Mouse (Mus musculus) lung, embryonic 14.5 days (tissue): ENCODE data around the gene Tmem88b. TPM values are rescaled to one million over a fixed set of nuclear protein-coding genes. Genes with fewer than 3 reads are reported as not detected.

Source experiments
- ATAC-seq: fragments of 200-750 bp; cut with Nextera tagmentation; 2 replicates; pipeline ENCODE4 v1.8.0; 2017; ENCODE audit warnings: mild to moderate bottlenecking, moderate TSS enrichment, moderate library complexity; ENCODE audit not compliant: insufficient read depth
- DNase-seq: peaks from one replicate; pipeline ENCODE4 v3.0.0-alpha.2; 2015
- H3K27ac ChIP-seq: fragments of 300-500 bp; sonication (generic); 2 replicates; pipeline ENCODE4 v1.5.1; 2014; ENCODE audit warnings: low read depth, mild to moderate bottlenecking, moderate library complexity
- H3K27me3 ChIP-seq: fragments of 300-500 bp; sonication (generic); 2 replicates; pipeline ENCODE4 v1.6.1; 2014; ENCODE audit warnings: low read length, control low read depth; ENCODE audit not compliant: insufficient read depth
- H3K36me3 ChIP-seq: fragments of 300-500 bp; sonication (generic); 2 replicates; pipeline ENCODE4 v1.6.1; 2014; ENCODE audit warnings: control low read depth; ENCODE audit not compliant: insufficient read depth
- H3K4me1 ChIP-seq: fragments of 300-500 bp; sonication (generic); 2 replicates; pipeline ENCODE4 v1.6.1; 2014; ENCODE audit warnings: antibody characterized with exemption, control low read depth; ENCODE audit not compliant: insufficient read depth
- H3K4me2 ChIP-seq: fragments of 300-500 bp; sonication (generic); 2 replicates; pipeline ENCODE4 v1.6.1; 2014; ENCODE audit warnings: mild to moderate bottlenecking
- H3K4me3 ChIP-seq: fragments of 300-500 bp; sonication (generic); 2 replicates; pipeline ENCODE4 v1.5.1; 2014; ENCODE audit warnings: low read depth, low read length
- H3K9ac ChIP-seq: fragments of 300-500 bp; sonication (generic); 2 replicates; pipeline ENCODE4 v1.6.1; 2014
- H3K9me3 ChIP-seq: fragments of 300-500 bp; sonication (generic); 2 replicates; pipeline ENCODE4 v1.6.1; 2016; ENCODE audit warnings: low read depth, low read length, control low read depth
- CTCF ChIP-seq: IDR thresholded peaks from 2 replicates; pipeline ENCODE4 v1.5.1; 2016; ENCODE audit warnings: antibody characterized with exemption, low read depth
- WGBS: fragments of 180-500 bp; shearing (Covaris S2); extraction: QIAGEN DNeasy Blood & Tissue Kit; methylation state at CpG from one replicate; pipeline ENCODE4 v1.1.7; 2014; 5-methylcytosine and 5-hydroxymethylcytosine counted together
- polyA plus RNA-seq: library from polyadenylated mRNA; unstranded; fragments of >200 nt; fragmentation: Nextera tagmentation; extraction: Ambion mirVana; gene quantifications from 2 replicates; pipeline ENCODE4 v1.2.1, GENCODE M21; 2014

Gene Tmem88b
- polyA plus RNA-seq, 1 experiment from 2014 or later = 0.12 TPM

GRCm38 (mm10) chr4:155761356-155762099 is 24.1 kb downstream of the Tmem88b start:
- Histone ChIP-seq H3K9ac (peak overlapping the region; percentile 66), H3K9me3 (no peaks in the 10 kb centered on the region), H3K4me3 (peak overlapping the region; percentile 91), H3K36me3 (peaks cover 8% of the 10 kb centered on the region; the same call in 1 of the 2 replicates), H3K27me3 (no peaks in the 10 kb centered on the region), H3K4me1 (peaks cover 10% of the 10 kb centered on the region), H3K4me2 (peak overlapping the region; percentile 84), H3K27ac (peak overlapping the region; percentile 10; the same call in 1 of the 2 replicates)
- no peak for TF ChIP-seq CTCF
- DNase-seq (no peak), ATAC-seq (no peak)
- WGBS = 2% methylated on average over 28 of the region's 28 CpGs

DNA sequence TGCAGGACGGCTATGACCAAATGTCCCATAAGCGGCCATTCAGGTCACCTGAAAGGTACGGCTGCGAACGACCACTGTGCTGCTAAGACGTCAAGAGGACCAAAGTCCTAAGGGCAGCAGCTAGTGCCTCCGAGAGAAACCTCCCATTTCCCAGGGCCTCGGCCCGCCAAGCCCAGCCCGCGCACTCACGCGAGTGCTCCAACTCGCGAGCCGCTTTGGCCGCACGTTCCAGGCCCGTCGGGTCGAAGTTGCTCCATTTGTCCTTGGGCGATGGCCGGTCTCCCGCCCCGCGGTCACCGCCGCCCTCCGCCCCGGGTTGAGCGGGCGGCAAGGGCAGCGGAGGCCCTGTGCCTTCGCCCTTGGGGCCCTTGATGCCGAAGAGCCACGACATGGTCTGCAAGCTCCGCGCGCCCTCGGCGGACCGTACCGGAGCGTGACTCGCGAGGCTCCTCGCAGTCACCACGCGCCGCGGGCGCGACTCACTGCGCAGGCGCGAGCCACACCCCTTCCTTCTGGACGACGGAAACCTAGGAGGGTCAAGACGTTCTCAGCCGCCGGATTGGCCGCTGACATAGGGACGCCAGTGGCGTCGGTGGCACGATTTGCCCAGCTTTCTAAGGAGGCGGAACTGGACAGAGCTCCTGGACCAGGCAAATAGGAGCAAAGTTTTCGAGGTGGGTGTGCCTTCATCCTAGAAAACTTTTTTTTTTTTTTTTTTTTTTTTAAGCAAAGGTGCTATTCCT is 24.9 kb downstream of the Tmem88b start, which contains the start of gene Atad3a:
TSS of gene Atad3a (minus strand) at position 481 of the 743 bp plus-strand sequence.
- peak within 1 kb of the TSS; percentile 91 for H3K4me3 ChIP-seq
- peaks cover 10% of the 10 kb centered on the region for H3K4me1 ChIP-seq
- WGBS = under 1% methylated on average over 68 of the region's 68 CpGs
- H3K9ac ChIP-seq = peak within 1 kb of the TSS; percentile 75
- H3K4me2 ChIP-seq = peak within 1 kb of the TSS; percentile 84
- peaks cover 15% of the 10 kb centered on the region for H3K36me3 ChIP-seq
- no peaks in the 10 kb centered on the region for H3K9me3 ChIP-seq
- H3K27me3 ChIP-seq = no peaks in the 10 kb centered on the region
- peak within 1 kb of the TSS; percentile 36; the same call in 1 of the 2 replicates for H3K27ac ChIP-seq
- DNase-seq = peak; percentile 98
- ATAC-seq = peak; percentile 98
- TF ChIP-seq CTCF = no peak

DNA sequence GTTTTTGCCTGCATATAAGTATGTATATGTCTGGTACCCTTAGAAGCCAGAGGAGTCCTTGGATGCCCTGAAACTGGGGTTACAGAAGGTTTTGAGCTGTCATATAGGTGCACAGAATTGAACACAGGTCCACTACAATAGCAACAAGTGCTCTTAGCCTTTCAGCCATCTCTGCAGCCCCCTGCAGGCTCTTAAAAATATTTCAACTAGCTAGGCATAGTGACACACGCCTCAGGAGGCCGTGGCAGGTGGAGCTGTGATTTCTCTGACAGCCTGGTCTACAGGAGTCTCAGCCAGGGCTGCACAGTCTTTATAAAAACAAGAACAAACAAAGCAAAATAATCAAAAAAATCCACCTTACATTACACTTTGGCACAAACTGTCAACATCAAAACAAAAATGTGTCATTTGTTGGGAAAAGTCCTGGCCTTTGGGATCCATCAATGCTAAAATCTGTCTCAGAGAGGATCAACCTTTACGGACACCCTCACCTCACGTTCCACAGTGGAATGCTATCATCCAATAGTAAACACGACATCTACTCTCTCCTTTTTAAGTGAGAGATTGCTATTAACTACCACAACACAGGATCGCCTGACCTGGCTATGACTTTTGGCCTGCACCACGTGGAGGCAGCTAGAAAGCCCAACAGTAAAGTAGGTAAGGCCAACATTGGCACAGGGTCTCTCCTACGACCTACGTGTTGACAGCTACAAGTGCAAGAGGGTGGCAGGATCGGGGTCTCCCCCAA is 25.6 kb downstream of the Tmem88b start:
- DNase-seq = peak; percentile 68
- Histone ChIP-seq H3K4me1 (peaks cover 10% of the 10 kb centered on the region), H3K4me3 (peak overlapping the region; percentile 91), H3K36me3 (peaks cover 23% of the 10 kb centered on the region), H3K27me3 (no peaks in the 10 kb centered on the region), H3K4me2 (peak overlapping the region; percentile 84), H3K9ac (peak overlapping the region; percentile 75), H3K27ac (peak overlapping the region; percentile 36; the same call in 1 of the 2 replicates), H3K9me3 (no peaks in the 10 kb centered on the region)
- 1% methylated on average over 10 of the region's 10 CpGs for WGBS
- peak; percentile 51 for TF ChIP-seq CTCF
- ATAC-seq = no peak; the same call in 1 of the 2 replicates

DNA sequence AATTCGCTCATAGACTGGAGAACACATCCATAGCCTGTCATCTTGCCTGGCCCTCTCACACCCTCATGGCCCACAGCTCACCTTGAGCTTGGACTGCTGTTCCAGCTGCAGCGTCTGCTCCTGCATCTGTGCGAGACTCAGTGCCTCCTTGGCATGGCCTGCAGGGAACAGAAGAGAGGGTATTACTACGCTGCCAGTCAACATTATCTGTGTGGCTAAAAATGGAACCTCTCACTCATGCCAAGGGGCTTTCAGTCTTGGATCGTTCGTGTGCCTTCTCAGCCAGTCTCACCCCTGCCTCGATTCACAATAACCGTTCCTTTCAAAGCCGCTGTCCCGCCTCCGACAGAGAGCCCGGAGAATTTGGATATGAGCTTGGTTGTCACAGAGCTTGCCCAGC is 28.7 kb downstream of the Tmem88b start:
- Histone ChIP-seq H3K4me1 (peaks cover 10% of the 10 kb centered on the region), H3K4me3 (no peak overlapping the region), H3K36me3 (peaks cover 51% of the 10 kb centered on the region), H3K4me2 (no peak overlapping the region), H3K9ac (no peak overlapping the region), H3K9me3 (no peaks in the 10 kb centered on the region), H3K27ac (no peak overlapping the region), H3K27me3 (no peaks in the 10 kb centered on the region)
- WGBS = 93% methylated on average over 12 of the region's 12 CpGs
- no peak for DNase-seq
- ATAC-seq = no peak
- TF ChIP-seq CTCF = no peak

DNA sequence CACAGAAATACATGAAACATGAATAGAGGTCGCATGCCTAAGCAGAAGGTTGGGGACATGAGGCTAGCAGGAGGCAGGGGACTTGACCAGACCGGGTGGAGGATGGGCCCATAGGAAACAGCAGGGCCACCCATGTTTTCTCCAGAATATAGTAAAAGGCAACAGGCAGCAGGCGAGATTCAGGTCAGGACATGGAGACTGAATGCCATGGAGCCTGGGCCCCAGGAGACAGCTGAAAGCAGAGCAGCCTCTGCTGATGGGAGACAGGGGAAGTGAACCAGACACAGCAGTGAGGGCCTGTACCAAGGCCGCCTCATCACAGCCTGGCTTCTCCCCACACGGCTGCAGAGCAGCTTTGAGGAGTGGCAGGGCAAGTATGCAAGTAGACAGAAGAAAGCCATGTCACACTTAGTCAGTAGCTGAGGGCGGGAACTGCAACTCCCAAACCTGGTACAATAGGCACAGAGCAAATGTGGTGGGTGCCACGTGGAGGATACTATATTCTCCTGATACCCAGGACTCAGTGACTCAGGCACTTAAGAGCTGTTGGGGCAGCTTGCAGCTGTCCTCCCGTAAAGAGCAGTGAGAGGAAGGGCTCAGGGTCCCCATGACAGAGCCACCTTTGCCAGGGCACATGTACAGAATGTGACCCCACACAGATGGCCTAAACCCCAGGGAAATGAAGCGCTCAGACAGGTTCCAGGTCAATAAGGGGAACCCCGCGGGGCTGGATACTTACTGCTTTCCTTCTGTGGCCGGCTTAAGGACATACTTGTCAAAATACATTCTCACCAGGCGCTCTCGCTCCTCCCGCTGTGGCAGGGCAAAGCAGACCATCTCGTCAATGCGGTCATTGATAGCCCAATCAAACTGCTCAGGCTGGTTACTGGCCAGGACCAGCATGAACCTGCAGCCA is 38.8 kb downstream of the Tmem88b start:
- H3K4me1 ChIP-seq = no peaks in the 10 kb centered on the region
- peaks cover 96% of the 10 kb centered on the region for H3K36me3 ChIP-seq
- H3K4me2 ChIP-seq = no peak overlapping the region
- no peak overlapping the region for H3K9ac ChIP-seq
- no peaks in the 10 kb centered on the region for H3K27me3 ChIP-seq
- no peak for TF ChIP-seq CTCF
- no peak overlapping the region for H3K27ac ChIP-seq
- WGBS = 85% methylated on average over 17 of the region's 17 CpGs
- ATAC-seq (no peak), DNase-seq (no peak)
- H3K9me3 ChIP-seq = no peaks in the 10 kb centered on the region
- no peak overlapping the region for H3K4me3 ChIP-seq

DNA sequence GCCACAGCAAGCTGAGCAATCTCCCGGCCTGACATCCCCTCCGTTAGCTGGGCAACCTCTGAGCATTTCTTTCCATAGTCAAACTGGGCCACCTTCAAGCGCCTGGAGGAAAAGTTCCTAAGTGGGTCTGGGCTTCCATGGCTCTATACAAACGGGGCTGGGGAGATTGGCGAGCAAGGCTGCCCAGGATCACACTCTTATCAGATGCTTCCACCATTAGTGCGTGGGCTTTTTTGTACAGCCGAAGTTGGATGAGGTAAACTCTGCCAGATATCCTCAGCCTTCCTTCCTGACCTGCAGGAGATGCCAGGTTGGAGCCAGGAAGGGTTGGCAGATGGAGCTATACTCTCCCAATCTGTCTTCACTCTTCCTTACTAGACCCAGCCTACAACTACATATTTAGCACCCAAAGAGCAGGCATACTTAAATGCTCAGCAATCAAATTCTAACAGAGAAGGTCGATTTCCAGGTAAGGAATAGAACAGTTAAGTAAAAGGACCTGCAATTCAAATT is 39.6 kb downstream of the Tmem88b start:
- Histone ChIP-seq H3K4me3 (no peak overlapping the region), H3K36me3 (peaks cover 96% of the 10 kb centered on the region), H3K9me3 (no peaks in the 10 kb centered on the region), H3K9ac (no peak overlapping the region), H3K27me3 (no peaks in the 10 kb centered on the region), H3K4me2 (no peak overlapping the region), H3K27ac (no peak overlapping the region), H3K4me1 (no peaks in the 10 kb centered on the region)
- no peak for TF ChIP-seq CTCF
- WGBS = 81% methylated on average over 8 of the region's 8 CpGs
- DNase-seq = no peak
- ATAC-seq = no peak
